Mouse (Mus musculus) liver, embryonic 14 days (tissue): ENCODE data around the gene Sbno1. TPM values are rescaled to one million over a fixed set of nuclear protein-coding genes. Genes with fewer than 3 reads are reported as not detected.

Experiments
- polyA plus RNA-seq: library from polyadenylated mRNA; depleted of rRNA; stranded (reverse); fragments of >200 nt; gene quantifications from 2 replicates; pipeline ENCODE4 v1.2.3, GENCODE M21; 2012; rRNA removed

The Sbno1 gene
- 13.6 and 17.1 TPM in 2 replicates for polyA plus RNA-seq

GRCm38 (mm10) chr5:124425412-124426259 lies at the start of gene Sbno1:
Sbno1 (minus strand) TSS chr5:124426001.

DNA sequence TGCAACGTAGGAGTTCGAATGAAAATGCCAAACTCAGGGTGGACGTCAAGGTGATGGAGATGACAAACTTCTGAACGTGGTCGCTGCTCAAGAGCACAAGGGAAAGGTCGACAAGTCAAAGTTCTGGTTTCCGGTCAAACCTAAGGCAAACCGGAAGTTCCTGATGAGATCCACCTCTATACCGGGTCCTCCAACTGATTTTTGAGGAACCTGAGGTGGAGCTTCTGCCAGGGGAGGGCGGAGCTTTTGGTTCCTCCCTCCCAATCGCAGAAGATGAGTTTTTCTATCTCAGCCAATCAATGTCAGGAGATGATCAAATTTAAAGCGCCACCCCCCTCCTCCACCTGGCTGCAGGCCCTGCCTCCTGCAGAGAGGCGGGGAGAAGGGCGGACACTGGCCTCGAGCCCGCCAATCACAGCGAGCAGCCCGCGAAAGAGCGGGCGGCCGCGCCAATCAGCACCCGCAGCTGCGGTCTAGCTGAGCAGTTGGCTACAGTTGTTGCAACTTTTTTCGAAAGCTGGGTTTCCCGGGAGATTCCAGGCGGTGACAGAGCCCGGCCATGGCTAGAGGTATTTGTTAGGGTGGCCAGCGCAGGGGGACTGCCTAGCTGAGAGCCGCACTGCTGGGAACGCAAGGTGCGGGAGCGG lies 13.8 kb upstream of the Sbno1 start, which contains the start of gene Kmt5a:
TSS of gene Kmt5a (plus strand) at position 484 of the 647 bp plus-strand sequence.

DNA sequence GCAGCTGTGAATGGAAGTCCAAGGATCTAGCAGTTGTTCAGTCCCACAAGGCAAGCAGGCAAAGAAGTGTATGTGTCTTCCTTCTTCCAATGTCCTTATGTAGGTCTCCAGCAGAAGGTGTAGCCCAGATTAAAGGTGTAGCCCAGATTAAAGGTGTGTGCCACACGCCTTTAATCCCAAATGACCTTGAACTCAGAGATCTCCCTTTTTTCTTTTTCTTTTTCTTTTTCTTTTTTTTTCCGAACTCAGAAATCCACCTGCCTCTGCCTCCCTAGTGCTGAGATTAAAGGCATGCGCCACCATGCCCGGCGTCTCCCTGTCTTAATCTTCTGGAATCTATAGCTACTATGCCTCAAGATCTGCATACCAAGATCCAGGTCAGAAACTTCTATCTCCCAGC lies 62.8 kb downstream of the Sbno1 start, which contains the start of gene Cdk2ap1:
TSS of gene Cdk2ap1 (minus strand) at position 101 of the 400 bp plus-strand sequence.

DNA sequence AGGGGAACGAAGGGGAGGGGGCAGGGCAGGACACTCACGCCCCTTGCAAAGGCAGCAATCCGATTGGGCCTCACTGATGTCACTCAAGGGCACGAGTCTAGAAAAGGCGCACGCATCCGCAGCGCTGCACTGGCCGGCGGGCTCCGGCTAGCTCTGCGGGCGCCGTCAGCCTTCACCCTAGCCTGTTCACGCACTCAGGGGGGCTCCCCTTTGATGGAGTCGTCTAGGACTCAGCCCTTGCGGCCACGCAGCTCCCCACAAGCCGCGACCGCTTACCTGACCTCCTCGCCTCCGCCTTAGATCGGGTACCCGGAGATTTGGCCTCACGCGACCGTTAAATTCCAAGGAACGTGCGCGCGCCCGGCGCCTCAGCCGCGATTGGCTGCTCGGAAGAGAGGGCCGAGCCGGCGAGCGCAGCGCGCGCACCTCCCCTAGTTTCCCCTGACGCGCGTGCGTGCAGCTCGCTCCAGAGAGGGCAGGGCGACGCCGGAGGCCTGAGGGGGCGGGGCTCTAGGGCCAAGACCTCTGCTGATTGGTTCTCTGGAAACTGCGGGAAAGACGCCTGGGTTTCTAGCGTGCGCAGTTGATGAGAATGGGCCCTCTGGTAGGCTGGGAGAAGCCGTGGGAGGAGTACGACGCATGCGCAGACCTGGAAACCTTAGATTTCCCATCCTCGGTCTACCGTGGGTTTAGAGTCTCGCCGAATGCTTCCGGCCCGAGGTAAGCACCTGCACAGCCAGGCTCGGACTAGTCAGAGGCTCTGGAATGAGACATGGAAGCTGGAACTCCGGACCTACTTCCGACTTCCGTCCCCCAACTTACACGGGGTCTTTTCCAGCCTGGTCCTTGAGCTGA lies 98.1 kb downstream of the Sbno1 start, which contains the start of the genes Mphosph9 and 2810006K23Rik:
TSS of gene Mphosph9 (minus strand) at position 463 of the 855 bp plus-strand sequence.
TSS of gene 2810006K23Rik (plus strand) at position 580 of the 855 bp plus-strand sequence.

Other genes starting within 250 kb of the Sbno1 start
- 4.6 and 4.7 TPM in 2 replicates for gene Pitpnm2, start 176.2 kb downstream of the Sbno1 start, polyA plus RNA-seq
- 3.8 and 4.2 TPM in 2 replicates for gene Mphosph9, start 98.0 kb downstream of the Sbno1 start, polyA plus RNA-seq
- gene 2810006K23Rik, start 97.9 kb downstream of the Sbno1 start, polyA plus RNA-seq, result 3.9 and 4.3 TPM in 2 replicates
- gene Cdk2ap1, start 62.9 kb downstream of the Sbno1 start, polyA plus RNA-seq, result 91.6 and 99.7 TPM in 2 replicates
- 60.2 and 61.7 TPM in 2 replicates for gene Kmt5a, start 13.9 kb upstream of the Sbno1 start, polyA plus RNA-seq
- 8.3 and 9.2 TPM in 2 replicates for gene Rilpl2, start 52.4 kb upstream of the Sbno1 start, polyA plus RNA-seq
- 7.9 and 8.2 TPM in 2 replicates for gene Snrnp35, start 57.1 kb upstream of the Sbno1 start, polyA plus RNA-seq
- 1.3 and 1.4 TPM in 2 replicates for gene Rilpl1, start 105.4 kb upstream of the Sbno1 start, polyA plus RNA-seq
- 116 and 144 TPM in 2 replicates for gene Tmed2, start 114.7 kb upstream of the Sbno1 start, polyA plus RNA-seq
- 6.4 and 7.7 TPM in 2 replicates for gene Ddx55, start 126.9 kb upstream of the Sbno1 start, polyA plus RNA-seq
- 23.9 and 27.6 TPM in 2 replicates for gene Eif2b1, start 153.1 kb upstream of the Sbno1 start, polyA plus RNA-seq
- gene Gtf2h3, start 153.1 kb upstream of the Sbno1 start, polyA plus RNA-seq, result 19.2 and 22.8 TPM in 2 replicates
- gene Atp6v0a2, start 202.6 kb upstream of the Sbno1 start, polyA plus RNA-seq, result 5.3 and 6.2 TPM in 2 replicates